Mouse (Mus musculus): ENCODE measurements around the gene Ehhadh.

- no peak for TF ChIP-seq POLR2A (IDR thresholded peaks at IDR 0.05; ENCODE audit: low read depth, low read length)
- TF ChIP-seq SIN3A (IDR thresholded peaks at IDR 0.05; ENCODE audit: low read length): no peak
- TF ChIP-seq CTCF (conservative IDR thresholded peaks at IDR 0.05 in 1 of 2, IDR thresholded peaks at IDR 0.05 in 1 of 2; ENCODE audit: low read depth in 2 of 2, low read length in 2 of 2): no peak
- no peak for TF ChIP-seq ZMIZ1 (IDR thresholded peaks at IDR 0.05; ENCODE audit: low read depth, low read length)
Observed at GRCm38 (mm10) chr16:21804258-21804657, 16.7 kb upstream of the Ehhadh start.
